Mouse (Mus musculus) stomach, postnatal 0 days (tissue): ENCODE results near the gene Paqr5.

Experiments used
- CTCF ChIP-seq: IDR thresholded peaks from 2 replicates; pipeline ENCODE4 v1.5.1; 2016; ENCODE audit warnings: antibody characterized with exemption, low read depth, mild to moderate bottlenecking, moderate library complexity
- EP300 ChIP-seq: optimal IDR thresholded peaks from 2 replicates; pipeline ENCODE3; 2016; ENCODE audit warnings: antibody characterized with exemption

DNA sequence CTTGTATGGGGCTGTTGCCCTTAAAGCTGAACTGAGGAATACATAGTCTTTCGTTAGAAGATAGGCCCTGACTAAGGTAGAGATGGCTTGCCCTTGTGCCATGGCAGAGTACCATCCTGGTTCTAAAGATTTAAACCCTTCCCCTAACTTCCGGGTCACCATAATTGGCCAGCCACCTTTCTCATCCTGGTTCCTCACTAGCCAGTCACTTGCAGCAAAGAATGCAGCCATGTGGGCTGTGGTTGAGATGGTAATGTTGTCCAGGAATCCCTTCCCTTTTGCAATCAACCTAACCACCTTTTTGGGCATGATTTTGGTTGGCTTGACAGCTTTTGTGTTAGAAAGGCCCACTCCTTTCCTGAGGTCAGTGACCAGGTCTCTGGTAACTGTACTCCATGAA, 33.8 kb upstream of the Paqr5 start:
- TF ChIP-seq CTCF (no peak), EP300 (no peak)
